Mouse (Mus musculus): ENCODE measurements around the gene Vps37b. TPM values are rescaled to one million over a fixed set of nuclear protein-coding genes. Genes with fewer than 3 reads are reported as not detected.
A peak's percentile ranks its signal among the peaks of the same experiment; 100 is the strongest.

Gene Vps37b
- polyA plus RNA-seq, 1 experiment from 2014 or later, result 34.7 TPM

- Histone ChIP-seq H3K9ac (no peak overlapping the region), H3K9me3 (no peaks in the 10 kb centered on the region), H3K4me1 (peaks cover 65% of the 10 kb centered on the region), H3K27me3 (no peaks in the 10 kb centered on the region), H3K36me3 (peaks cover 8% of the 10 kb centered on the region; the same call in 1 of the 2 replicates), H3K4me2 (no peak overlapping the region), H3K27ac (no peak overlapping the region), H3K4me3 (no peak overlapping the region)
- 75% methylated on average over 9 of the region's 9 CpGs for WGBS
- ATAC-seq (ENCODE audit: insufficient number of reproducible peaks, low FRiP score, low TSS enrichment, low read depth), result no peak
Measured at GRCm38 (mm10) chr5:124017941-124018340, 14.1 kb downstream of the Vps37b start.

DNA sequence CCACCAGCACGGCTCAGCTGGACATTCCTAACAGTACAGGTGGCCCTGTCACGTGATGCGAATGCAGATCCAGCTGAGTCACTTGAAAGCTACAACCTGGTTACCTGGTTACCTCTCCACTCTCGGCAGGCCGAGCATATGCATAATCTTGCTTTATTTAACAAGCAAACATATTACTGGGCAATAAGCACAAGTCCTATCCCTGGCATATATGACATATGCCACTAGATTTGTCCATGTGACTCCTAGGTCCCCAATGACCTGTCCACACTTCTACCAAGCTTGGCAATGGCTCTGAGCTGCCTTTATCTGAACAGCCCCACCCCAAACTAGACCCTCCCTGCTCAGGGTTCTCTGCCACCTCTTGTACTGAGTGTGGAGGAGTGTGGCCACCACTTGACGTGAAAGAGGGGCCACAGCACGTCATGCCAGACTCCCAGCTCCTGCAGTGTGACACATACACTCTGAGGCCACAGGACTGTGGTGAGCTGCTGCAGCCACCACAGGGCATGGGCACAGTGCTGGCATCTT is 15.7 kb downstream of the Vps37b start:
- ATAC-seq (ENCODE audit: insufficient number of reproducible peaks, low FRiP score, low TSS enrichment, low read depth), result no peak
- peaks cover 8% of the 10 kb centered on the region; the same call in 1 of the 2 replicates for H3K36me3 ChIP-seq
- H3K9ac ChIP-seq, result no peak overlapping the region
- no peaks in the 10 kb centered on the region for H3K27me3 ChIP-seq
- no peak overlapping the region for H3K4me2 ChIP-seq
- no peak overlapping the region for H3K4me3 ChIP-seq
- H3K27ac ChIP-seq, result no peak overlapping the region
- 86% methylated on average over 7 of the region's 7 CpGs for WGBS
- no peaks in the 10 kb centered on the region for H3K9me3 ChIP-seq
- peaks cover 75% of the 10 kb centered on the region for H3K4me1 ChIP-seq

- no peak for ATAC-seq (ENCODE audit: insufficient number of reproducible peaks, low FRiP score, low TSS enrichment, low read depth)
- H3K27me3 ChIP-seq, result no peaks in the 10 kb centered on the region
- no peak overlapping the region for H3K9ac ChIP-seq
- H3K4me3 ChIP-seq, result no peak overlapping the region
- peaks cover 82% of the 10 kb centered on the region for H3K4me1 ChIP-seq
- no peaks in the 10 kb centered on the region for H3K9me3 ChIP-seq
- H3K36me3 ChIP-seq, result peaks cover 3% of the 10 kb centered on the region; the same call in 1 of the 2 replicates
- no peak overlapping the region for H3K4me2 ChIP-seq
- 75% methylated on average over 2 of the region's 2 CpGs for WGBS
- H3K27ac ChIP-seq, result no peak overlapping the region
Measured at GRCm38 (mm10) chr5:124015727-124016126, 16.3 kb downstream of the Vps37b start.

- Histone ChIP-seq H3K27ac (peak overlapping the region; percentile 39; the same call in 1 of the 2 replicates), H3K4me2 (0 out of 2 replicates have a peak overlapping the region, but pooled peaks have one; percentile 7), H3K4me3 (no peak overlapping the region), H3K4me1 (peaks cover 79% of the 10 kb centered on the region), H3K9ac (no peak overlapping the region), H3K9me3 (no peaks in the 10 kb centered on the region), H3K36me3 (peaks cover 9% of the 10 kb centered on the region), H3K27me3 (no peaks in the 10 kb centered on the region)
- no peak for ATAC-seq (ENCODE audit: insufficient number of reproducible peaks, low FRiP score, low TSS enrichment, low read depth)
- WGBS, result 25% methylated on average over 11 of the region's 11 CpGs
Measured at GRCm38 (mm10) chr5:124014791-124015251, 17.2 kb downstream of the Vps37b start.

GRCm38 (mm10) chr5:124014180-124014579 is 17.9 kb downstream of the Vps37b start:
- no peak for ATAC-seq (ENCODE audit: insufficient number of reproducible peaks, low FRiP score, low TSS enrichment, low read depth)
- H3K4me3 ChIP-seq, result no peak overlapping the region

GRCm38 (mm10) chr5:124013747-124014146 is 18.3 kb downstream of the Vps37b start:
- no peak for ATAC-seq (ENCODE audit: insufficient number of reproducible peaks, low FRiP score, low TSS enrichment, low read depth)
- H3K9me3 ChIP-seq, result no peaks in the 10 kb centered on the region
- 83% methylated on average over 16 of the region's 16 CpGs for WGBS
- H3K36me3 ChIP-seq, result peaks cover 19% of the 10 kb centered on the region
- H3K27me3 ChIP-seq, result no peaks in the 10 kb centered on the region
- H3K4me1 ChIP-seq, result peaks cover 69% of the 10 kb centered on the region
- no peak overlapping the region for H3K4me2 ChIP-seq
- no peak overlapping the region for H3K27ac ChIP-seq
- no peak overlapping the region for H3K9ac ChIP-seq
- no peak overlapping the region for H3K4me3 ChIP-seq

More at GRCm38 (mm10) chr5:124014180-124014579, 17.9 kb downstream of the Vps37b start:
- H3K9ac ChIP-seq, result no peak overlapping the region
- H3K27ac ChIP-seq, result no peak overlapping the region
- H3K9me3 ChIP-seq, result no peaks in the 10 kb centered on the region
- H3K4me1 ChIP-seq, result peaks cover 72% of the 10 kb centered on the region
- no peak overlapping the region for H3K4me2 ChIP-seq
- no peaks in the 10 kb centered on the region for H3K27me3 ChIP-seq
- peaks cover 15% of the 10 kb centered on the region for H3K36me3 ChIP-seq
- WGBS, result 55% methylated on average over 3 of the region's 3 CpGs

GRCm38 (mm10) chr5:124012885-124013284 is 19.2 kb downstream of the Vps37b start:
- Histone ChIP-seq H3K27ac (no peak overlapping the region), H3K36me3 (peaks cover 25% of the 10 kb centered on the region), H3K4me3 (no peak overlapping the region), H3K9me3 (no peaks in the 10 kb centered on the region), H3K27me3 (no peaks in the 10 kb centered on the region), H3K9ac (no peak overlapping the region), H3K4me1 (peaks cover 64% of the 10 kb centered on the region), H3K4me2 (no peak overlapping the region)
- 85% methylated on average over 10 of the region's 10 CpGs for WGBS
- ATAC-seq (ENCODE audit: insufficient number of reproducible peaks, low FRiP score, low TSS enrichment, low read depth), result no peak

DNA sequence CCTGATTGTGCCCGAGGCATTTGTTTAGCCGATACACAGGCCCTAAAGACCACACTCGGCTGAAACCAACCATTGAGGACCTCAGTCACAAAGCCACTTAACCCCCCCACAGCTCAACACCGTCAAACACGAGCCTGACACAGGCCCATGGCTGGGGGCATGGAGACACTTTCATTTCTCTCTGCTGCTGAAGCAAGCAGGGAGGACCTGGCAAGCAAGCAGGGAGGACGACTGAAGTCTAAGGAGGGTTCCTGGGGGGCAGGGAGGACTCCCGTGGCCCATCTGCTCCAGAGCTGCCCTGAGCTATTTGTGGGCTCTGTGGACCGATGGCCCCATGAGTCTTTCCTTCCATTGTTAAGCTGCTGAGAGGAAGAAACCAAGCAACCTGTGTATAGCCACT is 20.1 kb downstream of the Vps37b start:
- no peaks in the 10 kb centered on the region for H3K9me3 ChIP-seq
- H3K36me3 ChIP-seq, result peaks cover 34% of the 10 kb centered on the region
- H3K4me2 ChIP-seq, result no peak overlapping the region
- WGBS, result 18% methylated on average over 8 of the region's 8 CpGs
- ATAC-seq (ENCODE audit: insufficient number of reproducible peaks, low FRiP score, low TSS enrichment, low read depth), result no peak
- H3K27me3 ChIP-seq, result no peaks in the 10 kb centered on the region
- H3K4me1 ChIP-seq, result peaks cover 56% of the 10 kb centered on the region
- H3K27ac ChIP-seq, result peak overlapping the region; percentile 80
- H3K4me3 ChIP-seq, result no peak overlapping the region
- H3K9ac ChIP-seq, result no peak overlapping the region

DNA sequence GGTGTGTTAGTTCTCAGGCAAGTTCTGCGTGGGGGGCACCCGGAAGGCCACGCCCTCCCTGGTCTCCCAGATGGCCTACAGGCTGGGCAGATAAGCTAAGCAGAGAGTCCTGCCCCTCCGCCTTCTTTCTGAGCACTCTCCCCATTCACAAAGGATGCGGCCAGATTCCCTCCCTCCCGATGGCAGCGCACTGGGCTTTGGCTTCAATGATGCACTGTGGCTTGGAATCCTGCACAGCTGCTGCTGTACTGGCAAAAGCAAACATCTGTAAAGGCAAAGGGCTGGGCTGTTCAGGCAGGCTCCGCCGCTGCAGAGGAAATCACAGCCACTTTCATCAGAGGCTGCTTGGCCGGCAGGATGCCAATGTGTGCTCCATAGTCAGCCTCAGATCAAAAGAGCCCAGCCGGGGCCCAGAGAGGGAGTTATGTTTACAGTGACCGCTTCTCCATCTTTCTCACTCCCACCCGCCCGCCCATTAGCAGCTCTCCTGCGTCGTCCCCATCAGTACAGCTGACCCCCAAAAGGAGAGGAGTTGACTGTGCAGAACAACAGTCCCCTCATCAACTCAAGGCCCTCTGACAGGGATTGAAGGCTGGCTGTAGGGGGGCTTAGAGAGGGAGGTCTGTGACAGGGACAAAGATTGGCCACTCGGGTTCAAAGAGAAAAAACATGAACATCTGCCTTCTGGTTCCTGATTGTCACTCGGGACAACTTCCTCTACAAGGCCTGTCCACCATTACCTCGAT is 21.0 kb downstream of the Vps37b start:
- Histone ChIP-seq H3K27ac (peak overlapping the region; percentile 80), H3K36me3 (peaks cover 43% of the 10 kb centered on the region), H3K4me1 (peaks cover 53% of the 10 kb centered on the region), H3K4me2 (peak overlapping the region; percentile 24), H3K9ac (no peak overlapping the region), H3K27me3 (no peaks in the 10 kb centered on the region), H3K4me3 (0 out of 2 replicates have a peak overlapping the region, but pooled peaks have one; percentile 4), H3K9me3 (no peaks in the 10 kb centered on the region)
- peak; percentile 81 for ATAC-seq (ENCODE audit: insufficient number of reproducible peaks, low FRiP score, low TSS enrichment, low read depth)
- 9% methylated on average over 19 of the region's 19 CpGs for WGBS

DNA sequence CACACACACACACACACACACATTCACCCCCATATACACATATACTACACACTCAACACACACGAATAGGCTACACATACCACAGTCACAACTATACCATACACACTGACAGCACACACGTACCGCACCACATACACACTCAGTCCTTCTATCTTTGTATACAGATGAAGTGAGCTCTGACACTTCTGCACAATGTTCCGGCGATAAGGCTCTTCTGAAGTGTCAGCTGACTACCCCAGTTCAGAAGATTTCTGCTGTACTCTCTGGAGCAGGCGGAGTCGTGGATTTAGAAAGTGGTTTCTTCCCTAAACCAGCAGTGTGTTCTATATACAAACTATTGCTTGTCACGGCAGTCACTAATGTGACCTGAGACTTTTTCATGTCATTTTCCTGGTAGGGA is 22.0 kb downstream of the Vps37b start:
- WGBS, result 89% methylated on average over 8 of the region's 8 CpGs
- peak overlapping the region; percentile 80; the same call in 1 of the 2 replicates for H3K27ac ChIP-seq
- peaks cover 52% of the 10 kb centered on the region for H3K36me3 ChIP-seq
- H3K4me3 ChIP-seq, result no peak overlapping the region
- ATAC-seq (ENCODE audit: insufficient number of reproducible peaks, low FRiP score, low TSS enrichment, low read depth), result no peak
- H3K9ac ChIP-seq, result no peak overlapping the region
- H3K27me3 ChIP-seq, result no peaks in the 10 kb centered on the region
- H3K4me2 ChIP-seq, result no peak overlapping the region
- H3K9me3 ChIP-seq, result no peaks in the 10 kb centered on the region
- peaks cover 49% of the 10 kb centered on the region for H3K4me1 ChIP-seq

GRCm38 (mm10) chr5:124006891-124007491 is 25.1 kb downstream of the Vps37b start:
- Histone ChIP-seq H3K9me3 (no peaks in the 10 kb centered on the region), H3K27me3 (no peaks in the 10 kb centered on the region), H3K4me3 (no peak overlapping the region), H3K36me3 (peaks cover 64% of the 10 kb centered on the region), H3K27ac (no peak overlapping the region), H3K4me1 (peaks cover 32% of the 10 kb centered on the region), H3K9ac (no peak overlapping the region), H3K4me2 (no peak overlapping the region)
- 87% methylated on average over 17 of the region's 17 CpGs for WGBS
- ATAC-seq (ENCODE audit: insufficient number of reproducible peaks, low FRiP score, low TSS enrichment, low read depth), result no peak
